Mouse (Mus musculus) erythroblast, embryonic 14.5 days (primary cell): ENCODE measurements at regions not wholly inside any gene's neighbourhood (a gene's known extent, or its start where the extent isn't known, plus 50 kb on each side); places are given as distances from the start of the nearest gene placed in this dataset.

Experiments used
- GATA1 ChIP-seq: IDR thresholded peaks from 2 replicates; pipeline ENCODE4 v1.6.1; 2012; ENCODE audit warnings: low read length, inconsistent platforms, mixed read lengths
- TAL1 ChIP-seq: IDR thresholded peaks from 3 replicates; pipeline ENCODE4 v1.6.1; 2012; ENCODE audit warnings: low read length, inconsistent platforms, mixed read lengths

DNA sequence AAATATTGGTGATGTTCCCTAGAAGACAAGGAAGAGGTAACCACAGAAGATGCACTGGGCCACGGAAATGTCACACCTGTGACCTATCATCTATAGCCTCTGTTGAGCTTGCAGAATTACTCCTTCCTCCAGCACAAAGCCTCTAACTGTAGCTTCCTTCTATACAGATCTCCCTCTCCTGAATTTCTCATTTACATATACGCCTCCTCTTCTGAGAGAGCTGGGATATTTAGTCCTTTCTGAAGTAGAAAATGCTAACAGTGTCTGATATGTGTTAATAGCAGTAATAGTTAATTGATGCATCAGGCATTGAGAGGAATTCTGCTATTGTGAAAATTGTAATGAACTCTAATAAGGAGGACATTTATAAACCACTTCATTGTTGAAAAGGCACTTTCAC is 385.8 kb upstream of the Cited2 start:
- TF ChIP-seq TAL1 (no peak), GATA1 (no peak)
